Mouse (Mus musculus) midbrain, embryonic 12.5 days (tissue): ENCODE results near the gene Ntn1. TPM values are rescaled to one million over a fixed set of nuclear protein-coding genes. Genes with fewer than 3 reads are reported as not detected.
A peak's percentile ranks its signal among the peaks of the same experiment; 100 is the strongest.

Experiments used
- ATAC-seq: fragments of 200-750 bp; cut with Nextera tagmentation; 2 replicates; pipeline ENCODE4 v1.8.0; 2017; ENCODE audit warnings: low read depth, moderate TSS enrichment, moderate library complexity; ENCODE audit not compliant: low FRiP score
- H3K27ac ChIP-seq: fragments of 300-500 bp; sonication (generic); replicated peaks from 2 replicates; pipeline ENCODE4 v1.5.1; 2016; ENCODE audit warnings: mild to moderate bottlenecking
- H3K27me3 ChIP-seq: fragments of 300-500 bp; sonication (generic); 2 replicates; pipeline ENCODE4 v1.6.1; 2016; ENCODE audit warnings: mild to moderate bottlenecking
- H3K36me3 ChIP-seq: fragments of 300-500 bp; sonication (generic); 2 replicates; pipeline ENCODE4 v1.6.1; 2016
- H3K4me1 ChIP-seq: fragments of 300-500 bp; sonication (generic); 2 replicates; pipeline ENCODE4 v1.6.1; 2016
- H3K4me2 ChIP-seq: fragments of 300-500 bp; sonication (generic); replicated peaks from 2 replicates; pipeline ENCODE4 v1.6.1; 2016; ENCODE audit warnings: mild to moderate bottlenecking, moderate library complexity
- H3K4me3 ChIP-seq: fragments of 300-500 bp; sonication (generic); 2 replicates; pipeline ENCODE4 v1.5.1; 2016; ENCODE audit warnings: mild to moderate bottlenecking
- H3K9ac ChIP-seq: fragments of 300-500 bp; sonication (generic); replicated peaks from 2 replicates; pipeline ENCODE4 v1.6.1; 2016; ENCODE audit warnings: mild to moderate bottlenecking, moderate library complexity
- H3K9me3 ChIP-seq: fragments of 300-500 bp; sonication (generic); 2 replicates; pipeline ENCODE4 v1.6.1; 2016; ENCODE audit warnings: mild to moderate bottlenecking
- WGBS: fragments of 180-500 bp; shearing (Covaris S2); methylation state at CpG from one replicate; pipeline ENCODE4 v1.1.7; 2016; 5-methylcytosine and 5-hydroxymethylcytosine counted together
- polyA plus RNA-seq: library from polyadenylated mRNA; unstranded; fragments of >200 nt; fragmentation: Nextera tagmentation; extraction: Ambion mirVana; gene quantifications from 2 replicates; pipeline ENCODE4 v1.2.1, GENCODE M21; 2016

The Ntn1 gene
- polyA plus RNA-seq, 1 experiment from 2014 or later, result 34.6 TPM

GRCm38 (mm10) chr11:68341111-68342002, 59.3 kb downstream of the Ntn1 start:
- no peaks in the 10 kb centered on the region for H3K9me3 ChIP-seq
- peaks cover 4% of the 10 kb centered on the region; the same call in 1 of the 2 replicates for H3K4me1 ChIP-seq
- H3K27me3 ChIP-seq, result no peaks in the 10 kb centered on the region
- H3K36me3 ChIP-seq, result no peaks in the 10 kb centered on the region
- H3K4me3 ChIP-seq, result no peak overlapping the region
- H3K4me2 ChIP-seq, result no peak overlapping the region
- H3K9ac ChIP-seq, result no peak overlapping the region
- 82% methylated on average over 13 of the region's 13 CpGs for WGBS
- ATAC-seq, result no peak
- H3K27ac ChIP-seq, result no peak overlapping the region

- H3K27me3 ChIP-seq, result no peaks in the 10 kb centered on the region
- H3K4me2 ChIP-seq, result no peak overlapping the region
- no peak overlapping the region for H3K4me3 ChIP-seq
- H3K9ac ChIP-seq, result no peak overlapping the region
- no peak overlapping the region for H3K27ac ChIP-seq
- ATAC-seq, result no peak
- H3K36me3 ChIP-seq, result no peaks in the 10 kb centered on the region
- H3K9me3 ChIP-seq, result no peaks in the 10 kb centered on the region
- H3K4me1 ChIP-seq, result peaks cover 4% of the 10 kb centered on the region; the same call in 1 of the 2 replicates
- WGBS, result 81% methylated on average over 3 of the region's 3 CpGs
Measured at GRCm38 (mm10) chr11:68340366-68340765, 60.3 kb downstream of the Ntn1 start.

- WGBS, result 92% methylated on average over 13 of the region's 13 CpGs
- no peak for ATAC-seq
Measured at GRCm38 (mm10) chr11:68339856-68340255, 60.8 kb downstream of the Ntn1 start.

GRCm38 (mm10) chr11:68339331-68339730, 61.3 kb downstream of the Ntn1 start:
- no peak overlapping the region for H3K4me3 ChIP-seq
- WGBS, result 93% methylated on average over 7 of the region's 7 CpGs

More at GRCm38 (mm10) chr11:68339856-68340255, 60.8 kb downstream of the Ntn1 start:
- no peak overlapping the region for H3K27ac ChIP-seq
- H3K4me2 ChIP-seq, result no peak overlapping the region
- no peak overlapping the region for H3K9ac ChIP-seq
- no peaks in the 10 kb centered on the region for H3K9me3 ChIP-seq
- peaks cover 4% of the 10 kb centered on the region; the same call in 1 of the 2 replicates for H3K4me1 ChIP-seq
- H3K36me3 ChIP-seq, result no peaks in the 10 kb centered on the region
- H3K4me3 ChIP-seq, result no peak overlapping the region
- H3K27me3 ChIP-seq, result no peaks in the 10 kb centered on the region

GRCm38 (mm10) chr11:68331676-68332265, 68.9 kb downstream of the Ntn1 start:
- Histone ChIP-seq H3K9me3 (peaks cover 3% of the 10 kb centered on the region; the same call in 1 of the 2 replicates), H3K9ac (no peak overlapping the region), H3K36me3 (no peaks in the 10 kb centered on the region), H3K27ac (no peak overlapping the region), H3K4me2 (no peak overlapping the region), H3K4me3 (no peak overlapping the region), H3K4me1 (no peaks in the 10 kb centered on the region), H3K27me3 (no peaks in the 10 kb centered on the region)
- no peak for ATAC-seq
- 89% methylated on average over 13 of the region's 13 CpGs for WGBS

More at GRCm38 (mm10) chr11:68339331-68339730, 61.3 kb downstream of the Ntn1 start:
- Histone ChIP-seq H3K27me3 (no peaks in the 10 kb centered on the region), H3K4me1 (peaks cover 4% of the 10 kb centered on the region; the same call in 1 of the 2 replicates), H3K4me2 (no peak overlapping the region), H3K27ac (no peak overlapping the region), H3K9me3 (no peaks in the 10 kb centered on the region), H3K9ac (no peak overlapping the region), H3K36me3 (no peaks in the 10 kb centered on the region)
- no peak for ATAC-seq

GRCm38 (mm10) chr11:68331117-68331437, 69.5 kb downstream of the Ntn1 start:
- Histone ChIP-seq H3K9ac (no peak overlapping the region), H3K4me1 (no peaks in the 10 kb centered on the region), H3K4me2 (no peak overlapping the region), H3K4me3 (no peak overlapping the region), H3K36me3 (no peaks in the 10 kb centered on the region), H3K27me3 (no peaks in the 10 kb centered on the region), H3K27ac (no peak overlapping the region), H3K9me3 (peaks cover 5% of the 10 kb centered on the region; the same call in 1 of the 2 replicates)
- no peak for ATAC-seq
- WGBS, result 88% methylated on average over 6 of the region's 6 CpGs

- no peaks in the 10 kb centered on the region for H3K36me3 ChIP-seq
- no peaks in the 10 kb centered on the region for H3K27me3 ChIP-seq
- H3K4me1 ChIP-seq, result no peaks in the 10 kb centered on the region
- H3K9ac ChIP-seq, result no peak overlapping the region
- no peak overlapping the region for H3K27ac ChIP-seq
- no peak overlapping the region for H3K4me2 ChIP-seq
- 80% methylated on average over 10 of the region's 10 CpGs for WGBS
- ATAC-seq, result no peak
- H3K4me3 ChIP-seq, result no peak overlapping the region
- H3K9me3 ChIP-seq, result peaks cover 5% of the 10 kb centered on the region; the same call in 1 of the 2 replicates
Measured at GRCm38 (mm10) chr11:68330398-68331116, 70.1 kb downstream of the Ntn1 start.

- Histone ChIP-seq H3K36me3 (no peaks in the 10 kb centered on the region), H3K4me3 (no peak overlapping the region), H3K27ac (no peak overlapping the region), H3K9ac (no peak overlapping the region), H3K27me3 (no peaks in the 10 kb centered on the region), H3K4me1 (no peaks in the 10 kb centered on the region), H3K9me3 (peaks cover 5% of the 10 kb centered on the region; the same call in 1 of the 2 replicates), H3K4me2 (no peak overlapping the region)
- no peak for ATAC-seq
- 100% methylated on average over 2 of the region's 2 CpGs for WGBS
Measured at GRCm38 (mm10) chr11:68324863-68325262, 75.8 kb downstream of the Ntn1 start.

GRCm38 (mm10) chr11:68321417-68321816, 79.2 kb downstream of the Ntn1 start:
- no peak for ATAC-seq
- H3K27me3 ChIP-seq, result no peaks in the 10 kb centered on the region
- H3K4me2 ChIP-seq, result no peak overlapping the region
- H3K9me3 ChIP-seq, result no peaks in the 10 kb centered on the region; the same call in 1 of the 2 replicates
- H3K4me3 ChIP-seq, result no peak overlapping the region
- H3K4me1 ChIP-seq, result no peaks in the 10 kb centered on the region
- H3K9ac ChIP-seq, result no peak overlapping the region
- no peaks in the 10 kb centered on the region for H3K36me3 ChIP-seq
- WGBS, result 67% methylated on average over 7 of the region's 7 CpGs
- H3K27ac ChIP-seq, result no peak overlapping the region

- no peaks in the 10 kb centered on the region for H3K36me3 ChIP-seq
- no peak overlapping the region for H3K4me3 ChIP-seq
- H3K4me1 ChIP-seq, result peaks cover 17% of the 10 kb centered on the region
- H3K9me3 ChIP-seq, result no peaks in the 10 kb centered on the region; the same call in 1 of the 2 replicates
- H3K27me3 ChIP-seq, result no peaks in the 10 kb centered on the region
- H3K9ac ChIP-seq, result 0 out of 2 replicates have a peak overlapping the region, but pooled peaks have one; percentile 11
- WGBS, result 84% methylated on average over 11 of the region's 11 CpGs
- H3K4me2 ChIP-seq, result no peak overlapping the region
- no peak for ATAC-seq
- no peak overlapping the region for H3K27ac ChIP-seq
Measured at GRCm38 (mm10) chr11:68315551-68316130, 85.0 kb downstream of the Ntn1 start.

GRCm38 (mm10) chr11:68313861-68314260, 86.8 kb downstream of the Ntn1 start:
- WGBS, result 62% methylated on average over 4 of the region's 4 CpGs

More at GRCm38 (mm10) chr11:68313861-68314260, 86.8 kb downstream of the Ntn1 start:
- no peak overlapping the region for H3K27ac ChIP-seq
- no peak for ATAC-seq
- peaks cover 24% of the 10 kb centered on the region for H3K4me1 ChIP-seq
- no peak overlapping the region for H3K9ac ChIP-seq
- H3K4me3 ChIP-seq, result no peak overlapping the region
- no peaks in the 10 kb centered on the region for H3K36me3 ChIP-seq
- no peak overlapping the region for H3K4me2 ChIP-seq
- H3K9me3 ChIP-seq, result no peaks in the 10 kb centered on the region; the same call in 1 of the 2 replicates
- no peaks in the 10 kb centered on the region for H3K27me3 ChIP-seq
